Comparison of ENCODE assay signal across 8 mouse cellular contexts in the genomic region with DNA sequence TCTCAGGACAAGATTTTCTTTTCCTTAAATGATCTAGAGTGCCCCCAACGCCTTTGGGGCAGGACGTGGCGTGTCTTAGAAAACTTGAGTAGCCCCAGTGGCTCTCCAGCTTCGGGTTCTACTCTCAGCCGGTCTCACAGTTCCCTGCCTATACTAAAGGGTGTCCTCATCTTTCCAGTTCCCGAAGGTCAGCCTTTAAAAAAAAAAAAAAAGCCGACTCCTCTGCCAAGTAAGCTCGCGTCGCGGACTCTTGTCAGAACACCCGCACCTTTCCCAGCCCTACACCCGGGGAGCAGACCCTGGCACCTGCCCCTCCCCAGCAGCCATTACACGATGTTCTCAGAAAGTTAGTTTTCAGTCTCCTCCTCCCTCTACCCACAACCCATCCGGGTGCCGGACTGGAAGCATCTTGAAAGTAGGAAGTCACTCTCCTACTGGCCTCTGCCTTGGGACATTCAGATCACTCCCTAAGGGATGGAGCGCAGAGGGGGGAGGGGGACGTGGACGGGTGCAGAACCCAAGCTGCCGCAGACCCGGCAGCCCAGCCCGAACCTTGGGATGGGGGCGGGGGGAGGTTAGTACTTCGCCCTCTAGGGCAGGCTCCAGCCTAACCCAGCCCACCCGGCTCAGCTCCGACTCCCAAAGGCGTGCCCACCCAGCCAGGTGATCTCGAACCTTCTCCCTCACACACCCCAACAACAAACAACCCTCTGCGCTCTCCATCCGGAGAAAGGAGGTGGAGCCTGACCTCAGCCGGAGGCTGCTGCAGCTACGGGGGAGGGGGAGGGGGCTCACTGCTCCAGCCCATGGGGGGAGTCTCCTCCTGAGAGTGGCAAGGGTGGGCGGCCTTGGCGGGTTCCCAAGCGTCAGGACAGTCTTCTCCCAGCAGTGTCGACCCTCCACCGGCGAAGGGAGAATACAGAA. TPM values are rescaled to one million over a fixed set of nuclear protein-coding genes. Genes with fewer than 3 reads are reported as not detected.
DNase-seq lines count a peak whose midpoint lies in the region; ATAC-seq and TF ChIP-seq lines count a peak whose summit lies in the region.

No protein-coding gene starts in this region.

- intact Hi-C loops in left cerebral cortex, adult 2 months (cut with DNase I), result no loop called here

- H3K36me3 ChIP-seq in forebrain, embryonic 13.5 days (ENCODE audit: poor library complexity, severe bottlenecking), result no peaks in the 10 kb centered on the region
- no peaks in the 10 kb centered on the region for H3K36me3 ChIP-seq in hindbrain, embryonic 16.5 days (ENCODE audit: control insufficient read depth, insufficient read depth, low read length)
- H3K36me3 ChIP-seq in liver, embryonic 15.5 days (replicated peaks), result no peaks in the 10 kb centered on the region
- H3K36me3 ChIP-seq in neural tube, embryonic 11.5 days (ENCODE audit: control insufficient read depth, insufficient read depth, low read length), result no peaks in the 10 kb centered on the region

- H3K4me3 ChIP-seq in left cerebral cortex, adult 2 months, result peak overlapping the region; percentile 48
- H3K4me3 ChIP-seq in bone marrow macrophage, adult 2 months (ENCODE audit: insufficient read depth, low read length), result peak overlapping the region; percentile 59
- peak overlapping the region; percentile 46 for H3K4me3 ChIP-seq in forebrain, embryonic 13.5 days
- H3K4me3 ChIP-seq in hindbrain, embryonic 16.5 days (ENCODE audit: low read length), result peak overlapping the region; percentile 44
- H3K4me3 ChIP-seq in liver, embryonic 15.5 days (replicated peaks), result peak overlapping the region; percentile 44
- peak overlapping the region; percentile 30 for H3K4me3 ChIP-seq in neural tube, embryonic 11.5 days (ENCODE audit: low read depth, low read length)

- peak overlapping the region; percentile 78 for H3K4me2 ChIP-seq in forebrain, embryonic 13.5 days
- H3K4me2 ChIP-seq in hindbrain, embryonic 16.5 days (ENCODE audit: low read length), result peak overlapping the region; percentile 77
- peak overlapping the region; percentile 63 for H3K4me2 ChIP-seq in liver, embryonic 15.5 days
- peak overlapping the region; percentile 63 for H3K4me2 ChIP-seq in neural tube, embryonic 11.5 days (ENCODE audit: low read depth)

- no peak for TF ChIP-seq CTCF in left cerebral cortex, adult 2 months (IDR thresholded peaks at IDR 0.05)
- no peak for TF ChIP-seq CTCF in bone marrow macrophage, adult 2 months (IDR thresholded peaks at IDR 0.05; ENCODE audit: low read depth, low read length)

- H3K9ac ChIP-seq in forebrain, embryonic 13.5 days, result peak overlapping the region; percentile 58
- H3K9ac ChIP-seq in hindbrain, embryonic 16.5 days (ENCODE audit: low read depth, low read length), result peak overlapping the region; percentile 52
- no peak overlapping the region for H3K9ac ChIP-seq in liver, embryonic 15.5 days
- H3K9ac ChIP-seq in neural tube, embryonic 11.5 days (ENCODE audit: low read length), result peak overlapping the region; percentile 19; the same call in 1 of the 2 replicates

- peak overlapping the region; percentile 28 for H3K27ac ChIP-seq in left cerebral cortex, adult 2 months
- no peak overlapping the region for H3K27ac ChIP-seq in bone marrow macrophage, adult 2 months (ENCODE audit: insufficient read depth, low read depth, low read length)
- no peak overlapping the region for H3K27ac ChIP-seq in forebrain, embryonic 13.5 days
- H3K27ac ChIP-seq in hindbrain, embryonic 16.5 days (ENCODE audit: low read depth, low read length), result no peak overlapping the region
- H3K27ac ChIP-seq in liver, embryonic 15.5 days (replicated peaks), result no peak overlapping the region
- H3K27ac ChIP-seq in neural tube, embryonic 11.5 days (ENCODE audit: low read depth, low read length), result no peak overlapping the region

- H3K27me3 ChIP-seq in forebrain, embryonic 13.5 days, result peaks cover 77% of the 10 kb centered on the region
- H3K27me3 ChIP-seq in hindbrain, embryonic 16.5 days (replicated peaks; ENCODE audit: control insufficient read depth, insufficient read depth, low read length), result peaks cover 41% of the 10 kb centered on the region
- peaks cover 98% of the 10 kb centered on the region for H3K27me3 ChIP-seq in liver, embryonic 15.5 days
- peaks cover 57% of the 10 kb centered on the region for H3K27me3 ChIP-seq in neural tube, embryonic 11.5 days (ENCODE audit: control insufficient read depth, insufficient read depth, low read length)

- no peak for TF ChIP-seq POLR2A in bone marrow macrophage, adult 2 months (IDR thresholded peaks at IDR 0.05; ENCODE audit: borderline replicate concordance, low read depth, low read length)

- H3K4me1 ChIP-seq in bone marrow macrophage, adult 2 months (ENCODE audit: control insufficient read depth, insufficient read depth, low read length), result peaks cover 16% of the 10 kb centered on the region
- H3K4me1 ChIP-seq in forebrain, embryonic 13.5 days, result peaks cover 37% of the 10 kb centered on the region
- H3K4me1 ChIP-seq in hindbrain, embryonic 16.5 days (ENCODE audit: control insufficient read depth, insufficient read depth, low read depth, low read length), result peaks cover 26% of the 10 kb centered on the region
- peaks cover 41% of the 10 kb centered on the region for H3K4me1 ChIP-seq in liver, embryonic 15.5 days (replicated peaks)
- peaks cover 20% of the 10 kb centered on the region for H3K4me1 ChIP-seq in neural tube, embryonic 11.5 days (ENCODE audit: control insufficient read depth, insufficient read depth, low read length)

- H3K9me3 ChIP-seq in forebrain, embryonic 13.5 days (replicated peaks), result no peaks in the 10 kb centered on the region
- no peaks in the 10 kb centered on the region for H3K9me3 ChIP-seq in hindbrain, embryonic 16.5 days (ENCODE audit: control insufficient read depth, low read length)
- H3K9me3 ChIP-seq in liver, embryonic 15.5 days (replicated peaks), result no peaks in the 10 kb centered on the region
- H3K9me3 ChIP-seq in neural tube, embryonic 11.5 days (ENCODE audit: control insufficient read depth, low read length), result no peaks in the 10 kb centered on the region

- no peak for DNase-seq in left cerebral cortex, adult 2 months (ENCODE audit: extremely low spot score in 1 of 2, low spot score in 2 of 2)
- no peak for DNase-seq in left cerebral cortex, adult 18-20 months (ENCODE audit: low spot score in 2 of 2)
- peak; percentile 51 for DNase-seq in neural tube, embryonic 11.5 days (ENCODE audit: low spot score)
- DNase-seq in urinary bladder, adult 2 months (ENCODE audit: low spot score), result no peak

- WGBS in forebrain, embryonic 13.5 days, result 1% methylated on average over 37 of the region's 38 CpGs
- WGBS in hindbrain, embryonic 16.5 days, result 2% methylated on average over 30 of the region's 38 CpGs
- WGBS in liver, embryonic 15.5 days (ENCODE audit: insufficient replicate concordance), result 3% methylated on average over 38 of the region's 38 CpGs
- under 1% methylated on average over 38 of the region's 38 CpGs for WGBS in neural tube, embryonic 11.5 days

- no peak for ATAC-seq in forebrain, embryonic 13.5 days
- ATAC-seq in hindbrain, embryonic 16.5 days, result no peak
- no peak for ATAC-seq in liver, embryonic 15.5 days (ENCODE audit: insufficient read depth)
- ATAC-seq in neural tube, embryonic 11.5 days (ENCODE audit: insufficient read depth, low FRiP score, low TSS enrichment), result no peak

RNA-seq across cellular contexts. Expression of gene Bahd1, which starts 3.9 kb away (rescaled TPM):
- 10 to 100 TPM; 52.2 to 58.1 TPM for total RNA-seq in left cerebral cortex, adult 2 months (2021)
- 10 to 100 TPM; 53.2 to 61.6 TPM for total RNA-seq in left cerebral cortex, adult 18-20 months (2021)
- polyA plus RNA-seq in bone marrow macrophage, adult 2 months (2012; ENCODE audit: insufficient read depth, insufficient read length, missing spikeins), result 22.3 and 28.2 TPM in 2 replicates
- 4.4 and 4.5 TPM in 2 replicates for polyA plus RNA-seq in forebrain, embryonic 13.5 days (2015; fragmentation: Nextera tagmentation; extraction: Ambion mirVana)
- 6.2 and 6.5 TPM in 2 replicates for polyA plus RNA-seq in hindbrain, embryonic 16.5 days (2015; fragmentation: Nextera tagmentation; extraction: Ambion mirVana)
- polyA plus RNA-seq in liver, embryonic 15.5 days (2015; fragmentation: Nextera tagmentation; extraction: Ambion mirVana), result 3.2 and 4.3 TPM in 2 replicates
- polyA plus RNA-seq in neural tube, embryonic 11.5 days (2014; fragmentation: Nextera tagmentation; extraction: Ambion mirVana), result 1.5 TPM in 2 replicates
- 10.2 and 12.4 TPM in 2 replicates for polyA plus RNA-seq in urinary bladder, adult 2 months (2012; rRNA removed)

RNA-seq across cellular contexts. Expression of gene Chst14, which starts 30.0 kb away (rescaled TPM):
- 1 to 10 TPM; 2.4 to 3.3 TPM for total RNA-seq in left cerebral cortex, adult 2 months (2021)
- total RNA-seq in left cerebral cortex, adult 18-20 months (2021), result 1 to 10 TPM; 1.8 to 2.9 TPM
- 20.4 and 21.3 TPM in 2 replicates for polyA plus RNA-seq in bone marrow macrophage, adult 2 months (2012; ENCODE audit: insufficient read depth, insufficient read length, missing spikeins)
- polyA plus RNA-seq in forebrain, embryonic 13.5 days (2015; fragmentation: Nextera tagmentation; extraction: Ambion mirVana), result 5.9 and 6.9 TPM in 2 replicates
- polyA plus RNA-seq in hindbrain, embryonic 16.5 days (2015; fragmentation: Nextera tagmentation; extraction: Ambion mirVana), result 5.3 and 7.3 TPM in 2 replicates
- polyA plus RNA-seq in liver, embryonic 15.5 days (2015; fragmentation: Nextera tagmentation; extraction: Ambion mirVana), result 4.5 and 5.7 TPM in 2 replicates
- polyA plus RNA-seq in neural tube, embryonic 11.5 days (2014; fragmentation: Nextera tagmentation; extraction: Ambion mirVana), result 23.4 and 26.0 TPM in 2 replicates
- 19.9 and 20.7 TPM in 2 replicates for polyA plus RNA-seq in urinary bladder, adult 2 months (2012; rRNA removed)

RNA-seq across cellular contexts. Expression of gene Ivd, which starts 34.5 kb away (rescaled TPM):
- 10 to 100 TPM; 72.2 to 73.7 TPM for total RNA-seq in left cerebral cortex, adult 2 months (2021)
- 10 to 100 TPM; 63.1 to 68.5 TPM for total RNA-seq in left cerebral cortex, adult 18-20 months (2021)
- polyA plus RNA-seq in bone marrow macrophage, adult 2 months (2012; ENCODE audit: insufficient read depth, insufficient read length, missing spikeins), result 63.4 and 76.0 TPM in 2 replicates
- 54.0 and 58.4 TPM in 2 replicates for polyA plus RNA-seq in forebrain, embryonic 13.5 days (2015; fragmentation: Nextera tagmentation; extraction: Ambion mirVana)
- polyA plus RNA-seq in hindbrain, embryonic 16.5 days (2015; fragmentation: Nextera tagmentation; extraction: Ambion mirVana), result 52.2 and 56.1 TPM in 2 replicates
- polyA plus RNA-seq in liver, embryonic 15.5 days (2015; fragmentation: Nextera tagmentation; extraction: Ambion mirVana), result 35.8 and 43.5 TPM in 2 replicates
- polyA plus RNA-seq in neural tube, embryonic 11.5 days (2014; fragmentation: Nextera tagmentation; extraction: Ambion mirVana), result 52.1 and 53.0 TPM in 2 replicates
- polyA plus RNA-seq in urinary bladder, adult 2 months (2012; rRNA removed), result 87.1 and 91.2 TPM in 2 replicates
